Mouse (Mus musculus): Measurements from ENCODE around the gene Cacna1d.

- TF ChIP-seq ETS1 (conservative IDR thresholded peaks at IDR 0.05; ENCODE audit: low read depth, low read length): no peak
- TF ChIP-seq RAD21 (IDR thresholded peaks at IDR 0.05; ENCODE audit: low read depth, low read length): no peak
These were observed 285.4 kb downstream of the Cacna1d start for GRCm38 (mm10) chr14:30205821-30206220.

Measured in CH12.LX (cell line).